Mouse (Mus musculus) liver, embryonic 16.5 days (tissue): ENCODE results near the gene Ppp4r2. TPM values are rescaled to one million over a fixed set of nuclear protein-coding genes. Genes with fewer than 3 reads are reported as not detected.

Experiments
- ATAC-seq: fragments of 200-750 bp; cut with Nextera tagmentation; 2 replicates; pipeline ENCODE4 v1.8.0; 2017; ENCODE audit warnings: low read depth, mild to moderate bottlenecking, moderate number of reproducible peaks, moderate library complexity
- H3K27ac ChIP-seq: fragments of 300-500 bp; sonication (generic); 2 replicates; pipeline ENCODE4 v1.5.1; 2014; ENCODE audit warnings: mild to moderate bottlenecking, low read length
- H3K27me3 ChIP-seq: fragments of 300-500 bp; sonication (generic); 2 replicates; pipeline ENCODE4 v1.6.1; 2014; ENCODE audit warnings: low read depth, low read length, mixed read lengths; ENCODE audit not compliant: control insufficient read depth, insufficient read depth
- H3K36me3 ChIP-seq: fragments of 300-500 bp; sonication (generic); 2 replicates; pipeline ENCODE4 v1.6.1; 2014; ENCODE audit warnings: mild to moderate bottlenecking; ENCODE audit not compliant: control insufficient read depth, insufficient read depth
- H3K4me1 ChIP-seq: fragments of 300-500 bp; sonication (generic); 2 replicates; pipeline ENCODE4 v1.6.1; 2014; ENCODE audit warnings: low read depth, low read length, mixed read lengths; ENCODE audit not compliant: control insufficient read depth
- H3K4me2 ChIP-seq: fragments of 300-500 bp; sonication (generic); 2 replicates; pipeline ENCODE4 v1.6.1; 2014; ENCODE audit warnings: low read depth, low read length, mixed read lengths
- H3K4me3 ChIP-seq: fragments of 300-500 bp; sonication (generic); 2 replicates; pipeline ENCODE4 v1.5.1; 2014; ENCODE audit warnings: low read depth, mild to moderate bottlenecking, low read length
- H3K9ac ChIP-seq: fragments of 300-500 bp; sonication (generic); 2 replicates; pipeline ENCODE4 v1.6.1; 2014; ENCODE audit warnings: low read depth, low read length
- H3K9me3 ChIP-seq: fragments of 300-500 bp; sonication (generic); replicated peaks from 2 replicates; pipeline ENCODE4 v1.6.1; 2016; ENCODE audit warnings: low read length; ENCODE audit not compliant: control insufficient read depth
- WGBS: fragments of 180-500 bp; shearing (Covaris S2); extraction: QIAGEN DNeasy Blood & Tissue Kit; methylation state at CpG from one replicate; pipeline ENCODE4 v1.1.7; 2014; ENCODE audit not compliant: insufficient replicate concordance; 5-methylcytosine and 5-hydroxymethylcytosine counted together
- polyA plus RNA-seq: library from polyadenylated mRNA; unstranded; fragments of >200 nt; fragmentation: Nextera tagmentation; extraction: Ambion mirVana; gene quantifications from 2 replicates; pipeline ENCODE4 v1.2.1, GENCODE M21; 2015

The Ppp4r2 gene
- 4.6 and 5.3 TPM in 2 replicates for polyA plus RNA-seq

DNA sequence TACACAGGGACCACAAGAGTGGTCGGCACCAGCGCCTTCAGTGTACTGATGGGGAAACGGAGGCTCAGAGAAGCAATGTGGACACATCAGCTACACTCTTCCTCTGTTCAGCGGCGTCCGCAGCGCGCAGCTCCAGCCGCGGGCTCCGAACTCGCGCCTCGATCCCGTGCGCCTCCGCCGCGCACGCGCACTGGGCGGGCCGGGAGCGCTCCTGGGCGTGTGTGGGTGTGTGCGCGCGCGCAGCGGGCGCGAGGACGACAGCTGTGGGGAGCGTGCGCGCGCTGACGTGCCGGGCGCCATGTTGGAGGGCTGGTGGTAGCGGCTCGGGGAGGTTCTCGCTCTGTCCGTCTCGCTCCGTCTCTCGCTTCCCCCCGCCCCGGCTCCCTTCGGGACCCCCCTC lies at the start of gene Ppp4r2:
Ppp4r2 (plus strand) TSS at position 268 of the 400 bp plus-strand sequence.
- Histone ChIP-seq H3K4me3 (peak within 1 kb of the TSS; percentile 91), H3K36me3 (peaks cover 15% of the 10 kb centered on the region), H3K9me3 (no peaks in the 10 kb centered on the region), H3K9ac (peak within 1 kb of the TSS; percentile 84), H3K4me1 (peaks cover 8% of the 10 kb centered on the region), H3K27me3 (no peaks in the 10 kb centered on the region), H3K4me2 (peak within 1 kb of the TSS; percentile 67), H3K27ac (peak within 1 kb of the TSS; percentile 77)
- WGBS, result under 1% methylated on average over 43 of the region's 50 CpGs
- ATAC-seq, result peak; percentile 99

DNA sequence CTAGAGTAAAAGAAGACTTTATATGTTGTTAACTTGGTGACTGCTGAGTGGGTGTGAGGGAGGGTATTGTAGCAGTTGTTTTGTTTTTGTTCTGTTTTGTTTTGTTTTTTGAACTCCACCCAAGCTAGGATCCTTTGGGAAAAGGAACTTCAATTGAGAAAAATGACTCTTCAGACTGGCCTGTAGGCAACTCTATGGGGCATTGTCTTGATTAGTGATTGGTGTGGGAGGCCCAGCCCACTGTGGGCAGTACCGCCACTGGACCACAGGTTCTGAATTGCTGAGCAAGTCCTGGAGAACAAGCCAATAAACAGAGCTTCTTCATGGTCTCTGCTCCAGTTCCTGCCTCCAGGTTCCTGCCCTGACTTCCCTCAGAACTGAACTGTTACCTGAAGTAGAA lies 45.7 kb upstream of the Ppp4r2 start:
- 74% methylated on average over 1 of the region's 1 CpGs for WGBS

DNA sequence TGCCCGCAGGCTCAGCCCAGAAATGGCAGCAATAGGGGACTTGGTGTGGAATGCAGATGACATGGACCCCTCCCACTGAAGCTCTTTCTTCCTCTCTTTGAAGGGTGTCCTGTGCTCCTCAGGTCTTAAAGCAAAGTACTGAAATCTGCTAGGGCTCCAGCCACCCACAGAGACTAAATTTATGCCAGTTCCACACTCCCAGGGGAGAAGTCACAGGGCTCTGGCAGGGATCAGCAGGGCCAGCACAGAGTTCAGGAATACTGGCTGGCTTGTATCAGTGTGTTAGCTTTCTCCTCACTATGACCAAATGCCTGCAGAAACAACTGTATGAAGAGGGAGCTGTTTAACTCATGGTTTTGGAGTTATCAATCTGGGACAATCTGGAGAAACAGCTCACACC lies 44.3 kb upstream of the Ppp4r2 start:
- H3K4me1 ChIP-seq, result no peaks in the 10 kb centered on the region
- H3K4me3 ChIP-seq, result no peak overlapping the region
- H3K36me3 ChIP-seq, result no peaks in the 10 kb centered on the region
- no peak overlapping the region for H3K9ac ChIP-seq
- no peaks in the 10 kb centered on the region for H3K9me3 ChIP-seq
- no peak overlapping the region for H3K27ac ChIP-seq
- 66% methylated on average over 1 of the region's 1 CpGs for WGBS
- H3K4me2 ChIP-seq, result no peak overlapping the region
- no peak for ATAC-seq
- H3K27me3 ChIP-seq, result no peaks in the 10 kb centered on the region

More for the DNA sequence above, 45.7 kb upstream of the Ppp4r2 start:
- Histone ChIP-seq H3K9ac (no peak overlapping the region), H3K36me3 (no peaks in the 10 kb centered on the region), H3K4me1 (no peaks in the 10 kb centered on the region), H3K27ac (no peak overlapping the region), H3K27me3 (no peaks in the 10 kb centered on the region), H3K4me2 (no peak overlapping the region), H3K9me3 (no peaks in the 10 kb centered on the region), H3K4me3 (no peak overlapping the region)
- no peak for ATAC-seq

DNA sequence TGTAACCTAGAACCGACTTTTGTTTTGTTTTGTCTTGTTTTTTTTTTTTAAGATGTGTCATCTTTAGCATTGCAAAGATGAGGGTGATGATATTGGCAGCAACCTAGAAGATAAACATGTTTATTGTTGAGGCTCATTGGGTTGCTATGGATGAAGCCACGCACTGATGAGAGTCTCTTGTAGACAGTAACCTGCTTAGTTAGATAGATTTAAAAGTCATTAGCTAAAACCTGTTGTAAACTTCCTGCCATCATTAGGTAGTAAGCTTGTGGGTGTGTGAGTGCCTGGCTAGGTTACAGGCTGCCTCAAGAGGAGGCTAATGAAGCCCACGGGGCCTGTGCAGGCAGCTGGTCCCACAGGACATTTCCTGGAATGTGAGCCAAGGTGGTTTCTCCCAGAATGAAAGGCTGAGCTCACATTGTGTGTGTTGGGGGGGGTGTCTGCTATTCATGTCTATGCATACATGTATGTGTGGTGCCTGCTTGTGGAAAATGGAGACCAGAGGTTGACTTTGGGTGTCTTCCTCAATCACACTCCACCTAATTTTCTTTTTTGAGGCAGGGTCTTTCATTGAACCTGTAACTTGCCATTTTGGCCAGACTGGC lies 41.3 kb upstream of the Ppp4r2 start:
- ATAC-seq, result no peak
- no peaks in the 10 kb centered on the region for H3K4me1 ChIP-seq
- no peaks in the 10 kb centered on the region for H3K9me3 ChIP-seq
- no peak overlapping the region for H3K9ac ChIP-seq
- WGBS, result 45% methylated on average over 3 of the region's 3 CpGs
- H3K27ac ChIP-seq, result no peak overlapping the region
- H3K4me2 ChIP-seq, result no peak overlapping the region
- no peak overlapping the region for H3K4me3 ChIP-seq
- H3K36me3 ChIP-seq, result no peaks in the 10 kb centered on the region
- H3K27me3 ChIP-seq, result no peaks in the 10 kb centered on the region

DNA sequence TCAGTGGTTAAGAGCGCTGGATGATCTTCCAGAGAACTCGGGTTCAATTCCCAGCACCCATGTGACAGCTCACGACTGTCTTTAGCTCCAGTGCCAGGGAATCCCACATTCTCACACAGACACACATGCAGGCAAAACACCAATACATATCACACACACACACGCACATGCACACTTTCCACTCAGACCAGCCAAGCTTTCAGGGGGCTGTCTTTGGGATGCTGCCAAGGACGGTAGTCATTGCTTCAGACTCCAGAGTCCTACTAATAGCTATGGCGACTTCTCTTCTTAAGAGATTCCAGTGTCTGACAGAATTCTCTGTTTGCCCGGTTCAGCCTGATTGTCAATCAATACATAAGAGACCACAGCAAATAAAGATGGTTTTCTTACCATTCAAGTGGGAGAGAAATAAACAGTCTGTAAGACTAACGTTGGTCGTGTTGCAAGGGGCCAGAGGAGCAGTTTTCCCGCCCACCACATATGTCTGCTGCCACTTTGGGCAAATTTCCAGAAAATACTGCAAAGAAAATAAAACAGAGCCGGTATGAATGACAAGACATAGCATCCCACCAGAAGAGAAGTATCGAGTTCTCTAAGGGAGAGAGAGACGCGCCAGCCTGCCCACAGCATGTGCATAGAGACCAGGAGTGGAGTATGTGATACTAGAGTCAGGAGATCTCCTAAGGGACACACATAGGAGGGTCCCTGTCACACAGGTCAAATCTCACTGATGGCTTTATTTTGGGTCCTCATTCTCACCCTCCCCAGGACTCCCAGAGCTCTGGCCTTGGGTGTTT lies 40.3 kb upstream of the Ppp4r2 start:
- H3K4me2 ChIP-seq, result no peak overlapping the region
- no peaks in the 10 kb centered on the region for H3K4me1 ChIP-seq
- WGBS, result 65% methylated on average over 14 of the region's 14 CpGs
- H3K27me3 ChIP-seq, result no peaks in the 10 kb centered on the region
- no peak overlapping the region for H3K27ac ChIP-seq
- ATAC-seq, result no peak
- no peaks in the 10 kb centered on the region for H3K9me3 ChIP-seq
- no peak overlapping the region for H3K9ac ChIP-seq
- H3K36me3 ChIP-seq, result no peaks in the 10 kb centered on the region
- H3K4me3 ChIP-seq, result no peak overlapping the region

DNA sequence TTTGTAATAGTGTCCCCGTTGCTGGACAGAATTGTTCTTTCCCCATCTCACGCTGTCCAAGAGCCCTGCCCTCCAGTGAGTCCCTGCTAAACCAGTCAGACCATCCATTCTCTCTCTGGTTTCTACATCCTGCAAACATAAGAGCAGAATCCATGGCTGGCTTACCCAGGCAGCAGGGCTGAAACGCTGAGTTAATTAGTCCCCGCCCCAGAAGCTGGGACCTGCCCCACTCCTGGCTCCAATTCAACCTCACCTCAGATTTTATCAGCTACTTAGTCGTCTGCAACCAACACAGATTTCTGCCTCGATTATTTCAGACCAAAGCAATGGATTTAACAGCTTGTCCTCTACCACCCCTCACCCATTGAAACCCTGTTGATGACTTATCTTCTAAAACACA lies 37.6 kb upstream of the Ppp4r2 start:
- no peak overlapping the region for H3K9ac ChIP-seq
- no peak for ATAC-seq
- no peak overlapping the region for H3K4me3 ChIP-seq
- no peak overlapping the region for H3K27ac ChIP-seq
- H3K36me3 ChIP-seq, result no peaks in the 10 kb centered on the region
- WGBS, result 34% methylated on average over 6 of the region's 6 CpGs
- no peaks in the 10 kb centered on the region for H3K4me1 ChIP-seq
- no peak overlapping the region for H3K4me2 ChIP-seq
- no peaks in the 10 kb centered on the region for H3K9me3 ChIP-seq
- H3K27me3 ChIP-seq, result no peaks in the 10 kb centered on the region

DNA sequence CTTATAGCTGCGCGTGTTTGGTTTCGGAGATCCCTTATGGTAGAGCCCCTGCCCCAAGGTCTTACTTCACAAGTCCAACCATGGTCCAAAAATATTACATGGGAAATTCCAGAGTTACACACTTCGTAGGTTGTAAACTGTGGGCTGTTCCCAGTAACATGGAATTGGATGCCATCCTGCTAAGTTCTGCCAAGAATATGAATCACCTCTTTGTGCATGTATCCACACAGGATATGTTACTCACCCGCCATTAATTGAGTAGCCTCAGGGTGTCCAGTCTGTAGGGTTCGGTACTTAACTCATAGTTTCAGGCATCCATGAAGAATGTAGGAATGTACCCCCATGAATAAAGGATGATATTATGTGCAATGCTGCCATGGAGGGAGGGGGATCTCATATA lies 34.1 kb upstream of the Ppp4r2 start:
- Histone ChIP-seq H3K27ac (no peak overlapping the region), H3K36me3 (no peaks in the 10 kb centered on the region), H3K4me3 (no peak overlapping the region), H3K4me1 (no peaks in the 10 kb centered on the region), H3K9me3 (no peaks in the 10 kb centered on the region), H3K4me2 (no peak overlapping the region), H3K27me3 (no peaks in the 10 kb centered on the region), H3K9ac (no peak overlapping the region)
- ATAC-seq, result no peak
- WGBS, result 70% methylated on average over 6 of the region's 6 CpGs

DNA sequence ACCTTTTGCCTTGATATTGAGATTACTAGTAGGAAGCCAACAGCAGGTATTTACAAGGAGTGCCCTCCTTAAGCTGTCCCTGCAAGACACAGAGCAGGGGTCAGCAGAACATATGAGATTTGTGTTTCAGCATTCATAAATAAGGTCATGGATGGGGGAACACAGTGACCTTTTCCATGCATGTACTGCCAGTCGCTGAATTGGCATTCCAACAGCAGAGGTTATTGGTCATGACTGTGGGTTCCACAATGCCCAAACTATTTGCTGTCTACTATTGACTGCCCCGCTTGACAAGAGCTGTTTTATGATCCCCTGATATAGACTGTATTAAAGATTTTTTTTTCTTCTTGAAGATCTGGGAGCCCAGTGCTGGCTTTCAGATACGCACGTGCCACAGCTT lies 33.7 kb upstream of the Ppp4r2 start:
- ATAC-seq, result no peak
- 70% methylated on average over 4 of the region's 4 CpGs for WGBS
- Histone ChIP-seq H3K4me2 (no peak overlapping the region), H3K36me3 (no peaks in the 10 kb centered on the region), H3K9ac (no peak overlapping the region), H3K4me1 (no peaks in the 10 kb centered on the region), H3K9me3 (no peaks in the 10 kb centered on the region), H3K27ac (no peak overlapping the region), H3K27me3 (no peaks in the 10 kb centered on the region), H3K4me3 (no peak overlapping the region)

DNA sequence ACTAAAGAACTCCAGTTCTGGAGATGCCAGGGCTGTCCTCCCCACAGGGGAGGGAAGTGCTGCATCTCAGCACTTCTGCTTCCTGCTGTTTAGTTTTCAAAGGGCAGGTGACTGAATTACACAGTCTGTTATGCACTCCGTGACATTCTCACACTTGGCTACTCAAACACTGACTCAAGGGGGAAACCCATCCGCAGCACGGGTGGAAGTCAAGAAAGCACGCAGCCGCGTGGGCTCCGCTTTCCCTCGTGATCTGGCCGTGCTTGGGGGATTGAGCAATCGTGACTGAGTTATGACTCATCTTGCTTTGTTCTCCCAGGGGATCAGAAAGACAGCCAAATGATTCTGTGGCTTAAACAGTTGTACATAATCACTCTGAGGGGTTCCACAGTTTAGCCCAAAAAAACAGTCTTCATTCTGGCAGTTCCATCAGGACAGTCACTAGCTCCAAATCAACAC lies 32.9 kb upstream of the Ppp4r2 start:
- WGBS, result 35% methylated on average over 10 of the region's 10 CpGs
- no peaks in the 10 kb centered on the region for H3K9me3 ChIP-seq
- no peak overlapping the region for H3K4me3 ChIP-seq
- no peaks in the 10 kb centered on the region for H3K4me1 ChIP-seq
- no peak overlapping the region for H3K27ac ChIP-seq
- no peak overlapping the region for H3K4me2 ChIP-seq
- no peaks in the 10 kb centered on the region for H3K36me3 ChIP-seq
- no peaks in the 10 kb centered on the region for H3K27me3 ChIP-seq
- ATAC-seq, result no peak
- H3K9ac ChIP-seq, result no peak overlapping the region
